Mouse (Mus musculus) lung, postnatal 36 days (tissue): ENCODE measurements around the gene Atoh8.

Source experiments
- DNase-seq: peaks from one replicate; pipeline ENCODE4 v3.0.0; 2022; ENCODE audit warnings: mixed read lengths

Gene Atoh8

DNA sequence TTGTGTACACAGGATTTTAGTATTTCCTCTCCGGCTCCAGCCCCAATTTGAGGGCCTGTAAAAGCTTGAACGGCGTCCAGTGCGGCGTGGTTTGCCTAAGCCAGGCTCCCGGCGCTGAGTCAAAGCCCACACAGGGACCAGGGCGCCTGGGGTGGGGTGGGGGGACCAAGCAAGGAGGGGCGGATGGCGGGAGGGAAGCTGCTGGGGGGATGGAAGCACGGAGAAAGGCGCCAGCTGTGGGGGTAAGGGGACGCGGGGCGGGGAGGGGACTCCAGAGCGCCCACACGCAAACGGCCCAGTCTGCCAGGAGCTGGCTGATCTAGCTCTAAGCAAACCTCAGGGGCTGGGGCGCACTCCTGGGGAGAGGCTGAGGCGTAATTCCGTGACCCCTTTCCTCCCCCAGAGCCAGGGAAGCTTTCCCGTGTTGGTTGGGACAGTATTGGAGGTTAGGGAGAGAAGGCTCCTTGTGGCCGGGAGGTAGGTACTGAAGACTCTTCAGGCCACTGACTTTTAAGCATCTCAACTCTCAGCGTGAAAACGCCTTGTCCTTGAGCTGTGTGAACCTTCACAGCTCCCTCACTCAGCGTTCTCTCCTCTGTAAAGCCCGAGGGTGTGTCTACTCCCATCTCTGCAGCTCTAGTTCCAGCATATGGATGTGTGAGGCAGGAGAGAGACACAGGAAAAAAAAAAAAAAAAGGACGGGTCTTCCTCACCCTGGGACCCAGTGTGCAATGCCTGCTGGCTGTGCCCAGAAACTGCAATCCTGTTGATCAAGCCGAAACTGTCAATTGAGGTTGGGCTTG is 46.1 kb downstream of the Atoh8 start:
- DNase-seq = peak; percentile 66

DNA sequence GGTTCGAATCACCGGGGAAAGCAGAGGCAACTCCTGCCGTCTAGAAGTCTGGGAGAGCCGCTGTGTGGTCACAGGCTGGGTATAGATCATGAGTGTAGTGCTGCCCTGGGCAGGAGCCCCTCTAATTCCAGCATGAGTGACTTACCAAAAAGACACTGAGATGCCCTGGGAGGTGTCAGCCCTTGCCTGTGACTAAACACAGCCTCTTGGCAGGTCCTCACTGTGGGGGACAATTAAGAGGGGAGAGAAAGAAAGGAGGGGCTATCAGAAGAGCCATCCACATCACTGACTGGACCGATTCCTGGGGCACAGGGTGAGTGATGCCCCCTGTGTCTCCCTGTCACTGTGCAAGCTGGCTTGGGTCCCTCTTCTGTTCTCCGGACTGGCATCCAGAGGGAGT is 48.6 kb downstream of the Atoh8 start:
- DNase-seq = no peak

DNA sequence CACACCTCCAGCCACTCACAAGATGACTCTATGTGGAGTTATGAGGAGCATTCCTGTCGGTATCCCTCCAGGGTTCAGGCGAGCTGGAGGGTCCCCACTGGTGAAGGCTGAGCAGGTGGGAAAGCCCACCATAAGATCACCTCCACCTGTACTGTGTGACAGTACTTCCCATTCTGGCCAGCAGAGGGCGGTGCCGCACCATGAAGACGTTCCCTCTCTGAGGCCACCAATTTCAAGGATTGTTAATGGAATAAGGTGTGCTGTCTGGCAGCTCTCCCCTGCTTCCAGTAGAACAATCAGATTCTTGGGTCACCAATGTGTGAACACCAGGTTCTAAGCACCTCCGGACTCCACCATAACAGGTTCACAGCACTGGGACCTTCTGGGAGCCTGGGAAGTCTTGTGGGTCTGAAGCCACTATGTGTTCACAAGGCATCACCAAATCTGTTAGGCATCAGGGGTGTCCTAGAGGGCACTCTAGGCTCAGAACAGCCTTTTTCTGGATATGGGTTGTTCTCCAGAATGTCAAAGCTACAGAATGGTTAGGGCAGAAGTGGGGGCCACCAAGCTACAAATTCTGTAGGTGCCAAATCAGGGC is 49.4 kb downstream of the Atoh8 start:
- peak; percentile 90 for DNase-seq

DNA sequence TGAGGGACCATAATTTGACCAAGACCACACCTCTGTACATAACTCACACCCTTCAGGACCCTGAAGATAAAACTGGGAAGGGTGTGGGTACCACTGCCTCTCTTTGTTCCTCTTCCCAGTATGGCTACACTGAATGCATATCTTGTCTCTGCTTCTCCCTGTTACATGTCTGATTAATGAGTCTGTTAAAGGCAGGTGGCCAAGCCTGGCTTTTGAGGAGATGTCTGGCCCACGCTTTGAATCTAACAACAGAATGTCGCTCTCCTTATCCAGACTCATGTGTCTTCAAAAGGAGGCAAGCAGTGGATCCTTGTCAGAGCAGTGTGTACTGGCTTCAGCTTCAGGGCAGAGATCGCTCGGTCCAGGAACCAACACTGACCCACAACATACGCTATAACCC is 50.8 kb downstream of the Atoh8 start:
- DNase-seq = no peak

DNA sequence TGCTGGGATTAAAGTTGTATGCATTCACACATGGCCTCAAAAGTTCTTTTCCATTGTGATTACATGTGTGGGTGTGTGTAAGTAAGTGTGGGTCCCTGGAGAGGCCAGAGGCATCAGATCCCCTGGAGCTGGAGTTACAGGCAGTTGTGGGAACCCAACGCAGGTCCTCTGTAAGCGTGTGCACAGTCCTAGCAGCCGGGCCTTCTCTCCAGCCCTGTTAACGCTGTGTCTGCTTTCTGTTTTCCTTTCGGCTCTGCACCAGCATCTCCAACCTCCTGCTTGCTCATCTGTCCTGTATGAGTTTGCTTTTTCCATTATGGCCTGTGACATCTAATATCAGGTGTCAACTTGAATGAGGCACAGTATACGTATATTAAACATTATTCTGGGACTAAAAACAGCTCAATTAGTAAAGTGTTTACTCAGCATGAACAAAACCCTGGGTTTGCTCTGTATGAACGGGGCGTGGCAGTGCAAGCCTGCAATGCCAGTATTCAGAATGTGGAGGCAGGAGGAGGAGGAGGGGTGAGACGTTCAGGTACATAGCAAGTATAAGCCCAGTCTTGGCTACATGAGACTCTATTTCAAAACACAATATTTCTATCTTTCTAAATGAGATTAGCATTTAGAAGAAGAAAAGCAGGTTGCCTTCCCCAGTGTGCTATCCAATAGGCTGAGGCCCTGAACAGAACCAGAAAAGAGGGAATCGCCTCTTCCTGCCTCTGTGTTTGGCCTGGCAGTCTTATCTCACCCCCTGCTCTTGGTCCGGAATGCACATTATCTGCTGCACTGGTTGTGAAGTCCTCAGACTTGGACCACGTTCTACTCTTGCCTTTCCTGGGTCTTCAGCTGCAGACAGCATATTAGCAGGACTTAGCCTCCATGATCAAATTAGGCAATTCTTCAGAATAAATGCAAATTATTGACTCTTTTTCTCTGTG is 55.5 kb downstream of the Atoh8 start:
- DNase-seq = peak; percentile 26

DNA sequence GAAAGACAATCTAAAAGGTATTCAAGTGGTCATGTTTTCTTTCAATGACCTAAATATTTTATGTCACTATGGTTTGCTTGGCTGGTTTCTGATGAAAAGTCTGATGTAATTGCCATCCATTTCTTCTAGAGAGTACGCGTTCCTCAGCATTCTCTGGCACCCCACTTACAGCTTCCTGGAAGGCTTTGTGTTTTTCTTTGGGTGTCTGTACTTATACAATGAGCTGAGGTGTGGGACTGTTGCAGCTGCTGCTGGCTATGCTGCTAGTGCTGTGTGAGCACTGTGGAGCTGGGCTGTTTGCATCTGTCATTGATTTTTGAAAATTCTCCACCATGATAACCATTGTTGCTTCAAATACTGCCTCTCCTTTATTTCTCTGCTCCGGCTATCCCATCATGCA is 56.4 kb downstream of the Atoh8 start:
- peak; percentile 50 for DNase-seq

DNA sequence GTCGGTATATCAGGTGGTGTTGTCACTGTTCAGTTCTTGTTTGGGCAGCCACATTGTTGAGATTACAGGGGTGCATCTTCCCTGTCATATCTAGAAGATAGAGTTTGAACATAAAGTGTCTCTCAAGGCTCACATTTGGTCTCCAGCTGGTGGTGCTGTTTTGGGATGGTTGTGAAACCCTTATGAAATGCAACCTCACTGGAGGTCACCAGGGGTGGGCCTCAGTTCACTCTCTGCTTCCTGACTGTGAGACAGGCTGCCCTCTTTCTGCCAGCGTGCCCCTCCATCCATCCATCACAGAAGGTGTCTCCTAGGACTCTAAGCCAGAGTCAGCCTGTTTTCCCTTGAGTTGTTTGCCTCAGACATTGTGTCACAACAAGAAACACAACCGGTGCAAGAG is 58.0 kb downstream of the Atoh8 start:
- DNase-seq = peak; percentile 27

DNA sequence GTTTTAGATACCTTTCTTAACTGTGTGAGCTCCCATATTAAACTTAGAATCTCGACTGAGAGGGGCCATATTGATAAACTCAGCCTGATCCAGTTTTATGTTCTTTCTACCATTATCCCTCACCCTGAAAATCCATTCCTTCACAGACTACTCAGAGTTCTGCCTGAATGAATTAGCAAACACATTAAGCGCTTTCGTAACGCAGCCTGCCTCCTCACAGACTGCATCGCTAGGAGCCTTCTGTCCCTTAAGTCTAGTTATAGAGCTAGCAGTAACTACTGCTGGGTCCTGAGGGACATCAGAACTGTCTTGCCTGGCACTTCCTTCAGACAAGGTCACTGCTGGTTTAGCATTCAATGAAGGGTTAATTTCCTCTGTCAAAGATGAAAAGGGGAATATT is 59.4 kb downstream of the Atoh8 start:
- DNase-seq = no peak

DNA sequence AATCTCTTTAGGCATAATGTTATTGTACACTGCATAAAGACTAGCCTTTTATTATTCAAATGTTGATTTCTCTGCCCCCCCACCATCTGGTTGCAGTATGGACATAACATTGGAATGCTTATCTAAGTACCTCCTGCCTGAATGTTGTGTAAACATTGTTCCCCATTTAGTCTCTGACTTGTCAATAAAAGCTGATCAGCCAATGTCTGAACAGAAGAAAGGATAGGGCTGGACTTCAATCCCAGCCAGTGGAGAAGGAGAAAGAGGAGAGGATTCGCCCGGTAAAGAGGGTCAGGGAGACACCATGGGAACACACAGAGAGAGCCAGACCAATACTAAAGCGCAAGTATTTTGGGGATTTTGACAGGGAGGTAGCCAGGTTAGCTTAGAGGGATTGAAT is 60.0 kb downstream of the Atoh8 start:
- DNase-seq = no peak

DNA sequence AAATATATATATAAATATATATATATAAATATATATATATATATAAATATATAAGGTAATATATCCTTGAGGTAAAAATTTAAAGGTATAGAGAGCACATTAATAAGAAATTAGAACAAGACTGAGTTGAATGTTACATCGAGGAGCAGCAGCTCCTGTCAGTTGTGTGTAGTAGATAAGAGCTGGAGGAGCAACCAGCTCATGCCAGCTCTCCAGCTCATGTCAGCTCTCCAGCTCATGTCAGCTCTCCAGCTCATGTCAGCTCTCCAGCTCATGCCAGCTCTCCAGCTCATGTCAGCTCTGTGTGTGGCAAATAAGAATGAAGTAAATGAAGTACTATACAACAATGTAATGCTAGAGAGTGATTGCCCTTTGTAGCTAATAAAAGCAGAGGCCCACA is 62.0 kb downstream of the Atoh8 start:
- no peak for DNase-seq

DNA sequence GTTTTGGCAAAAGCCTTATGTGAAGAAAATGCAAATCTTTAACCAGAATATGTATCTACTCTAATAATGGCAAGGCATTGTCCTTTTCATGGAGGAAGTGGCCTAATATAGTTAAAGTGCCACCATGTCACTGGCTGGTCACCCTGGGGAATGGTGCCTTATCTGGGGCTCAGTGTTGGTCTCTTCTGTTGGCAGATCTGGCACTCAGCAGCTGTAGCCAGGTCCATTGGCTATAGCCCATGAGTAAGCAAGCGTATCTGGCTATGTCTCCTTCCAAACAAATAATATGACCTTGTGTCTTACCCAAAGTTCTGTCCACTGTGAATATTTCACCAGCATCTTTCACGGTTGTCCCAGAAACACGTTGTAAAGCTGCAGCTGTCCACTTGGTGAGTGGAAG is 64.0 kb downstream of the Atoh8 start:
- no peak for DNase-seq

DNA sequence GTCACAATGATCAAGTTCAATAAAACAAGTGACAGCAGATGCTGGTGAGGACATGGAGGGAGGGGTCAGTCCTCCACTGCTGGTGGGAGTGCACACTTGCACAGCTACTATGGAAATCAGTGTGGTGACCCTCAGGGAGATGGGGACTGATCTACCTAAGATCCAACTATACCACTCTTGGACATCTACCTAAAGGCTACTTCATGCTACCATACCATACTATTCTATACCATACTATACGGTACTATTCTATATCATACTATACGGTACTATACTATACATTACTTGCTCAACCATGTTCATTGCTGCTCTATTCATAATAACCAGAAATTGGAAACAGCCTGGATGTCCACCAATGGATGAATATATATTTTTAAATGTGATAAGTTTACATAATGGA is 69.5 kb downstream of the Atoh8 start:
- DNase-seq = no peak

DNA sequence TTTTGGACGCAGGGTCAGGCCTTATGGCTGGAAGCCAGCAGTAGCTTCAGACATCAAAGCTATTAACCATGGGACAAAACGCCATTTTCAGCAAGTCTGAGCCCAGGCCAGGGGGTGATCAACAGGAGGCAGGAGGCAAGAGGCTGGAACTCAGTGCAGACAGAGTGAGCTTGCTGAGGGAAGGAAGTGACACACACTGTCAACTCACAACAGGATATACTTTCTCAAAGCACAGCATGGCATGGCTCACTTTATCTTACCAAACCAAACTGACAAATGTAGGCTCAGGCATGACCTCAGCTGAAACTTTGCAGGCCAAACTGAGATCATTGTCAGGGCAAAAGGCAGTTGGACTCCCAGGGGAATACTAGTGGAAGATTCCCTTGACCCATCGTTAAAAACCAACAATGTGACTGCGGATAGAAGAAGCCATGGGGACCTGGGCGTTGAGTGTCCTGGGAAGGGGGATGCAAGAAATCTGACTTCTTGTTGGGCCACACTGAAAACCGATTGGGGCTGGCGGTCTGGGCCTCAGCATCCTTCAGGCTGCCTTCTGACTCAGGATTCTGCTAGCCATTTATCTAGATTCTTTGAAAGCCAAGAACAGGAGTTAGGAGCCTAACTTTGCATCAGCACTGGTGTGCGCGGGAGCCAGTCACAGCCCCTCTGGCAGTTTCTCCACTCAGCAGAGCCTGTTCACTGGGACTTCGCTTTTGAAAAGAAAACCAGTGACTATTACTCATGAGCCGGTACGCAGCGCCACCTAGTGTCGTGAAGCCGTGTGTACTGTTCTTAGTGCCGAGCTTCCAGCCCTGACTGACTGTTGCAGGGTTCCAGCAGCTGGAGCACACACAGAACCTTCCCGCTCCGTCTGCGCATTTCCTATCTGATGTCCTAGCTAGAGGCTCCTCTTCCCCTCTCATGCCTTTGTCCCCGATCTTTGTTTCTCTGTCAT is 70.8 kb downstream of the Atoh8 start:
- DNase-seq = peak; percentile 95

DNA sequence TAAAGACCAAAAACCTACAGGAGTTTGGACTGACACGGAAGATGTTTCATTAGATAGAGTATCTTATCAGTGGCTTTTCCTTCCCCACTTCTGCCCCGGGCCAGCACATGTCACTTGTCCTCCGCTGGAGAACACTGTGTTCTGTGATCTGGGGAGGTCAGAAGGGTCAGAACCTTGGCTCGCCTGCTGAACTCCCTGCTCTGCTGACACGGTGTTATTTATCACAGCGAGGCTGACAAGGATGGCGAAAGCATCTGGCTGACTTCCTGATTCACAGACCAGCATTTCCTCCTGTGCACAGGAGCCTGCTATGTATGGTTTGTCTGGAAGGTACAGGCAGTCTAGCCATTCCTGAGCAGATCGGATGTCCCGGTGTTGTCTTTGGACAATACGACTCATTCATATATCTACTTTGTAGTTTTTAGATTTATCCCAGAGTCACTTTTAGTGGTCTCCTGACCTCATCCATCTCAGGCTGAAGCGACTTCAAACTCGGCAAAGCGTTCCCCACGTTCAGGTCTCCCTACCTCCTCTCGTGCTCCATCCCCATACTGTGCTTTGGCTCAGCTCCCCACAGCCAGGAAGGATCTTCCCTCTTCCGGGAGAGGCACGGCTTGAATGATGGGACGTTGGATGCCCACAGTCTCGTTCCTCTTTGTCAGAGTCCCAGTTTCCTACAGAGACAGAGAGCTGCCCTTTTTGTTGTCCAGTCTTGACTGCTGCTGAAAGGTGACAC is 73.1 kb downstream of the Atoh8 start:
- peak; percentile 78 for DNase-seq

DNA sequence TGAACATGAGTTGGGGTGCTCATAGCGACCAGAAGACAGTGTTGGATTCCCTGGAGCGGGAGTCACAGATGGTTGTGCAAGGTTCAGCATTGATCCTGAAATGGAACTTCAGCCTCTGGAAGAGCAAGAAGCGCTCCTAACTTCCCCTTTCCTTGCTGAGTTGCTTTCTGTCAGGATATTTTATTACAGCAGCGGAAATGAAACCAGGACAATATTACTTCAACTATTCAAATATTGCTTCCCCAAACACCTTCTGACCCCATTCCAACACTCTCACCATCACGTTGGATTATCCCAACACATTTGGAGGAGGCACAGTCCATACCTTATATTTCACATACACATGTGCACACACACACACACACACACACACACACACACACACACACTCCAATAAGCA is 73.6 kb downstream of the Atoh8 start:
- no peak for DNase-seq

DNA sequence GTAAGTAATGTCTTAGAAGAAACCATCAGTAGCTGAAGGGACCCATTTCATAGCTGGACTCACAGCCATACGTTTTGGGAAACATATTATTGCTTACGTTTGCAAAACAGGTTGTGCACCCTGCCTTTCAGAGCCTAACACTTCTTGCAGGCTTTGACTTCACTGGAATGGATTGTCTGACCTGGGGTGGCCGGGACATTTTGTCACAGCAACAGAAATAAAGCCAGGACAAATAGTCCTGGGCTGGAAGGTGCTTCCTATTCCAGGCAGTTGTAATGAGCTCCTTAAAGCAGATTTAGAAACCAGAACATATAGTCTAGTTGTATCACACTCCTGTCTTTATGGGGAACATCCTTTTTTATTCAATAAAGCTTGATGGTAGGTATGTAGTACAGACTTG is 74.4 kb downstream of the Atoh8 start:
- DNase-seq = no peak

DNA sequence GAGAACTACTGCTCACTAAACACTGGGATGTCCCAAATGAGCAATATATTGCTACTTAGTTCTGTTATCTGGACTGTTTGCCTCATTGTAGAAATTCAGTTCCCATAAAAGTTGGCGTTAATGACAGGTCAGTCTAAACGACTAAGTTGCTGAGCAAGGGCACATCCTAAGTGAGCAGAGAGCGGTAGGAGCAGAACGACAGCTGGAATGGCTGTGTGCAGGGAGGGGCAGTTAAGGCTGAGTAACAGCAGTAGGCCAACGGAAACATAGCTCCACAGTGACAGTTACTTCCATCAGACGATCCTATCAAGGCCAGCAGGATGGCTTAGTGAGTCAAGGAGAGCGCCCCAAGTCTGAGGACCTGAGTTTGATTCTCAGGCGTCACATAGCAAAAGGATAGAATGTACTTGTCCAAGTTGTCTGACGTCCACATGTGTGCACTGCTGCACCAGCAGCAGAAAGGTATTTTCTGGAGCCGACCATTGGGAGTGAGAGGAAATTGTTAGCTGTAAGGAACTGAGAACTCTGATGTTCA is 75.4 kb downstream of the Atoh8 start:
- DNase-seq = no peak

DNA sequence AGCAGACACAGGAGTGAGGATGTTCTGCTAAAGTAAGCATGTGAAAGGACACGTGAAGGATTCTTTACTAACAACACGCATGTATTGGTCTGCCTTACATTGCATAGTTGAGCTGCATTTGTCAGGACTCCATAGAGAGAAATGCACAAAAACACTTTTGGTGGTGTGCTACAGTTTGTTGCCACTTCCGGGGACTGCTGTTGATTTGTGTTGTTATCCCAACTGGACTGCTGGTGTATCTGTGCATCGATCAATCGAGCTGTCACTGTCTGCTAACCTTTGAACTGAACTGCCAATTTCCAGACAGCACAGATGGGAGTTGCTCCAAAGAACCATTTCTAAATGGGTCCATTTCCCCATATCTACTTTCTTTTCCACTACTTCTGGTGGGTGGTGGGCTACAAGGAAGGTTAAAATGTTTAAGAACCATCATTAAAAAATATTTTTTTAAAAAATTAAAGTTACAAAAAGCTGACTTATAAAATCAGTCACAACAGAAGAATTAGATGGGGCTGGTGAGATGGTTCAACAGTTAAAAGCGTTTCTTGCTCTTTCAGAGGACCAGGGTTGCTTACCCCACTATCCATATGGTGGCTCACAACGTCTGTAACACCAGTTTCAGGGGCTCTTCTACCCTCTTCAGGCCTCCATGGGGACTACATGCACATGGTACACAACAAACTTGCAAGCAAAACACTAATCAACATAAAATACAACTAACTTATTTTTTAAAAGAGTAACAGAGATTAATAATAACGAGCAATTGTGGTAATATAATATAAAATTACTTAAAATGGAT is 76.2 kb downstream of the Atoh8 start:
- no peak for DNase-seq
